Mouse (Mus musculus): ENCODE data around the gene Soga1.

DNA sequence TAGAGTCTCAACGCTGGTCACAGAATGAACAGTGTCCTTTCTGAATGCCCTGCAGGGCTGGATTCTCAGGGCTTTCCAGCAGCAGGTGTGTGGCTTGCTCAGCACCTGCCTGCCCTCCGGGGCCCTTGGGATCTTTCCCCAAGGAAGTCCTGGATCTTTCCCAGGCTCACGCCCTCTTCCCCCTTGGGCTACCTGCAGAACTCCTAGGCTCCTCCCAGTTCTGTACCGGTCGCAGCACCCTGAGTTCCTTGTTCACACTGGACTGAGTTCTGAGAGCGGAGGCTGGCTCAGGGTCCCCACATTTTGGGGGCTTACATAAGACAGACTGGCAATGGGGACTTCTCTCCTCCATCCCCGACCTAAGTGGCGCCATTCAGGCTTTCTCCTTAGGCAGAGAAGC lies 19.9 kb downstream of the Soga1 start:
- TF ChIP-seq GATA1 (IDR thresholded peaks at IDR 0.05; ENCODE audit: borderline replicate concordance, low read length) (no peak), FLI1 (IDR thresholded peaks at IDR 0.05; ENCODE audit: low read length) (no peak)

Data from megakaryocyte, embryonic 14.5 days (primary cell).